Mouse (Mus musculus) embryo, embryonic 10.5 days (tissue): Measurements from ENCODE around the gene Gm8677.
"Not testable (repeated sequence)": the region's sequence is repeated elsewhere in the genome, so short reads cannot be mapped to it uniquely, and the experiment has no call there.

Source experiments
- DNase-seq: peaks from one replicate; pipeline ENCODE4 v3.0.0-alpha.2; 2015; ENCODE audit warnings: low spot score

Gene Gm8677

GRCm38 (mm10) chr7:22534787-22535186 is at the start of gene Gm8677:
TSS of gene Gm8677 (minus strand) at chr7:22534887.
- DNase-seq = not testable (repeated sequence)

- DNase-seq = not testable (repeated sequence)
Observed at GRCm38 (mm10) chr7:22565243-22565642, 30.6 kb upstream of the Gm8677 start, which contains the start of gene Gm4201. TSS of gene Gm4201 (minus strand) at chr7:22565343.

DNA sequence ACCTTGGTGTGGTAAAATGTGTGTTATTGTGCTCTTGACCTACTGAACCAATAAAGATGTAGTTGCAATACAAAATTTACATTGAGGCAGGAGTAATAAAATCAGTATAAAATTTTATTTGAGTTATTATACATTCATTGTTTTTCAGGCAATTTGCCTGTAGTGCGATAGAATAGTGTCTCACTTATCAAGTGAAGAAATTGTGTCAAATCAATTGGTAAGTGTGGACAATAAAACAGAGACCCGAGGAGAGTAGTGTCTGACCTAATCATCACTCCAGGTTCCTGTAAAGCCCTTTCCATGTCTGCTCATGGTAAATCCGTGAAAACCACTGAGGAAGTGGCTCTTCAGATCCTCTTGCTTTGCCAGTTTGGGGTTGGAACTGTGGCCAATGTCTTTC is 12.0 kb downstream of the Gm8677 start, which contains the start of gene Vmn1r152:
Gene Vmn1r152, plus strand, starts transcription at position 301 of the 400 bp plus-strand sequence.
- not testable (repeated sequence) for DNase-seq

GRCm38 (mm10) chr7:22499578-22499977 is 35.1 kb downstream of the Gm8677 start, which contains the start of gene Vmn1r151:
TSS of gene Vmn1r151 (minus strand) at chr7:22499678.
- not testable (repeated sequence) for DNase-seq
